Mouse (Mus musculus) C2C12 (cell line): ENCODE measurements around the gene Map3k5. TPM values are rescaled to one million over a fixed set of nuclear protein-coding genes. Genes with fewer than 3 reads are reported as not detected.

ENCODE experiments used
- H3K27me3 ChIP-seq: one replicate; pipeline ENCODE4 v1.6.1; 2011; ENCODE audit not compliant: control insufficient read depth, insufficient read depth, insufficient read length
- H3K36me3 ChIP-seq: one replicate; pipeline ENCODE4 v1.6.1; 2011; ENCODE audit not compliant: control insufficient read depth, insufficient read depth
- H3K4me3 ChIP-seq: one replicate; pipeline ENCODE4 v1.5.1; 2011; ENCODE audit warnings: mild to moderate bottlenecking, control low read depth; ENCODE audit not compliant: poor library complexity, insufficient read depth, severe bottlenecking
- H3K79me2 ChIP-seq: one replicate; pipeline ENCODE4 v1.6.1; 2011; ENCODE audit not compliant: control insufficient read depth, insufficient read depth
- H3K79me3 ChIP-seq: one replicate; pipeline ENCODE4 v1.6.1; 2011; ENCODE audit warnings: low read depth, control low read depth
- H3ac ChIP-seq: one replicate; pipeline ENCODE3; 2011; ENCODE audit warnings: low read depth; ENCODE audit not compliant: control insufficient read depth, insufficient read length
- CEBPB ChIP-seq: IDR thresholded peaks from one replicate; pipeline ENCODE4 v1.6.1; 2011; ENCODE audit warnings: low read depth, mild to moderate bottlenecking, control low read depth, moderate library complexity
- CTCF ChIP-seq: IDR thresholded peaks from one replicate; pipeline ENCODE4 v1.5.1; 2011; ENCODE audit not compliant: control insufficient read depth, insufficient read depth, insufficient read length
- FOSL1 ChIP-seq: IDR thresholded peaks from one replicate; pipeline ENCODE4 v1.8.0; 2011; ENCODE audit warnings: mild to moderate bottlenecking, low read length; ENCODE audit not compliant: poor library complexity, insufficient read depth, severe bottlenecking
- MAX ChIP-seq: IDR thresholded peaks from one replicate; pipeline ENCODE4 v1.6.1; 2011; ENCODE audit warnings: mild to moderate bottlenecking, control low read depth
- MYOD1 ChIP-seq: IDR thresholded peaks from one replicate; pipeline ENCODE4 v1.6.1; 2011; ENCODE audit warnings: low read depth; ENCODE audit not compliant: control insufficient read depth, insufficient read length
- MYOG ChIP-seq: IDR thresholded peaks from one replicate; pipeline ENCODE4 v1.6.1; 2011; ENCODE audit not compliant: control insufficient read depth, insufficient read length; ENCODE audit errors: extremely low read depth
- USF1 ChIP-seq: IDR thresholded peaks from one replicate; pipeline ENCODE4 v1.6.1; 2011; ENCODE audit warnings: low read depth, mild to moderate bottlenecking, control low read depth, moderate library complexity
- polyA plus RNA-seq: library from polyadenylated mRNA; unstranded; fragments of >200 nt; fragmentation: generic; extraction: Trizol; gene quantifications from one replicate; pipeline ENCODE4 v1.2.1, GENCODE M21; 2012; ENCODE audit warnings: missing spikeins

The Map3k5 gene
- polyA plus RNA-seq, 1 experiment = 0.55 TPM

DNA sequence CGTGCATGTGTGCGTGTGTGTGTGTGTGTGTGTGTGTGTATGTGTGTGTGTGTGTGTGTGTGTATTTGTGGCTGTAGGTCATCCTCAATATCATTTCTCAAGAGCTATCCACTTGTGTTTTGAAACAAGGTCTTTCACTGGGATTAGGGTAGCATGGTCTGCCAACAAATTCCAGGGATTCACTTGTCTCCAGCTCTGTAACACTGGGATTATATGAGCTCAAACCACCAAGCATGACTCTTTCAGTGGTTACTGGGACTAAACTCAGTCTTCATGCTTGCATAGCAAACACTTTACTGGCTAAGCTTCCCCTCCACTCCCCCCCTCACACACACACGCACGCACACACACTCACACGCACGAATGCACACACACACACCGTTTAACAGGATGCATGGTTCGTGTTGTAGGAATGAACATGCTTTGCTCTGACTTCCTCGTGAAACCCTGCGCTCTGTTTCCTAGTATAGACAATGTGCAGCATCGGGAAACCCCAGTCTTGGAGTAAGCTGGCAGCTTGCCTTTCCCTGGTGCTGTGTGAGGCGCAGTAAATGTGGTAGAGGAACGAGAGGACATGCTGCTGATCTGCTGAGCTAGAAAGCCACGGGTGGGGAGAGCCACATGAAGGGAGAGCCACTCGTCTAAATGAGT is 126.2 kb downstream of the Map3k5 start:
- Histone ChIP-seq H3K27me3 (no peaks in the 10 kb centered on the region), H3K79me3 (no peaks in the 10 kb centered on the region), H3ac (no peak overlapping the region), H3K4me3 (no peak overlapping the region), H3K79me2 (no peaks in the 10 kb centered on the region), H3K36me3 (no peaks in the 10 kb centered on the region)
- TF ChIP-seq MAX (no peak), MYOG (no peak), CEBPB (no peak), MYOD1 (no peak), FOSL1 (no peak), CTCF (no peak), USF1 (no peak)

- H3K79me3 ChIP-seq = no peaks in the 10 kb centered on the region
Observed at GRCm38 (mm10) chr10:20064556-20065207, 130.4 kb downstream of the Map3k5 start.

DNA sequence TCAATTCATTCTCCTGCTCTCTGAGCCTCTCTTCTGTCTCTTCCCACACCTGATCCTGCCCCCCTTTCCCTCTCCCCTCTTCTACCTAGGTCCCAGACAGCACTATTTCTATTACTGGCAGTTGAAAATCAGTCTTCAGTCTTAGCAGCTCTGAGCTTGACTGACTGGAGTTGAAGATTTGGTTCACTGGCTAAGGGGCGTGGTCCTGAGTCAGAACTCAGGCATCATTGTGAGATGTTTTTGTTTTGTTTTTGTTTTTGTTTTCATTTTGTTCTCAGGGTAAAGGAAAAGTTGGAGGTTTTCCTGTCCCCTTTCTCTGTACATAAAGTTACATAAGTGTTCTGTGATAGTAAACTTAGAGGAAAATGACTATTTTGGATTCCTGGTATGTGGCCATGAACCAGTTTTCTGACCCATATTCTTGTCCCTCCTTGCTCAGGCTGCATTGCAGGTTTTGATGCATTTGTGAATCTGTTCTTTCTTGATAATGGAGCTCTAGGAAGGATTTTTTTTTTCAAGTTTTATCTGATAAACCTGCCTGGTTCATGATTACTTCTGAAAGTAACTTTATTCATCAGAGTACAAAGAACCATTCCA is 131.9 kb downstream of the Map3k5 start:
- H3K79me3 ChIP-seq = no peaks in the 10 kb centered on the region
- no peak overlapping the region for H3ac ChIP-seq
- H3K4me3 ChIP-seq = no peak overlapping the region
- no peaks in the 10 kb centered on the region for H3K36me3 ChIP-seq
- H3K79me2 ChIP-seq = no peaks in the 10 kb centered on the region
- TF ChIP-seq USF1 (no peak), CTCF (no peak), MAX (no peak), MYOG (no peak), FOSL1 (no peak), MYOD1 (no peak), CEBPB (no peak)
- no peaks in the 10 kb centered on the region for H3K27me3 ChIP-seq

More at GRCm38 (mm10) chr10:20064556-20065207, 130.4 kb downstream of the Map3k5 start:
- H3ac ChIP-seq = no peak overlapping the region
- TF ChIP-seq CEBPB = no peak
- no peak for TF ChIP-seq MYOG
- no peak for TF ChIP-seq MAX
- no peak for TF ChIP-seq FOSL1
- no peak for TF ChIP-seq USF1
- no peak for TF ChIP-seq CTCF
- no peak for TF ChIP-seq MYOD1
- H3K4me3 ChIP-seq = no peak overlapping the region
- H3K36me3 ChIP-seq = no peaks in the 10 kb centered on the region
- H3K27me3 ChIP-seq = no peaks in the 10 kb centered on the region
- no peaks in the 10 kb centered on the region for H3K79me2 ChIP-seq

- Histone ChIP-seq H3K79me2 (no peaks in the 10 kb centered on the region), H3K36me3 (no peaks in the 10 kb centered on the region), H3K4me3 (no peak overlapping the region), H3ac (no peak overlapping the region), H3K27me3 (no peaks in the 10 kb centered on the region), H3K79me3 (no peaks in the 10 kb centered on the region)
- no peak for TF ChIP-seq MAX
- no peak for TF ChIP-seq FOSL1
- TF ChIP-seq MYOG = no peak
- TF ChIP-seq MYOD1 = no peak
- no peak for TF ChIP-seq USF1
- no peak for TF ChIP-seq CEBPB
- no peak for TF ChIP-seq CTCF
Observed at GRCm38 (mm10) chr10:20069771-20070460, 135.6 kb downstream of the Map3k5 start.

DNA sequence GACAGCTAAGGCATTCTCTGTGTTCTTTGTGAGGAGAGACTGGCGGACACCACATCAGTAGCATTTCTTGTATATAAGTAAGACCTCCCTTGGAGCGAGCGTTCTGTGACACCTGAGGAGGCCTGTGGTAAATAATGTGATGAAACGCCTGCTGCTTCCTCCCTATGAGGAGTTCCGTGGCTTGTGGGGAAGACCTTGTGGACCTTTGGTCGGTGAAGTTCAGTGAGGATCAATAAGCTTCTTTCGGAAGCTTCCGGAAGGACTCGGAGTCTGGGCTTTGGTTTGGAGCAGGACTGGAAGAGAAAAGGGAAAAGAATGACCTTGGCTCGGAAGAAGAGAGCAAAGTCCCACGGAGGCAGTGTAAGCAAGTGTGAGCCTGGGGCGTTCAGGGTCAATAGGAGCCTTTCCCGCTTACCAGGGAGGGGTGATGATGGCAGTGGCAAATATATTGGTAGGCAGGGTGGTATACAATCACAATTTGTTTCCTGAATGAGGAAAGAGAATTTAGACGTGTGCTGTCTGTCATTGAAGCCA is 136.4 kb downstream of the Map3k5 start:
- H3ac ChIP-seq = no peak overlapping the region
- TF ChIP-seq USF1 = no peak
- no peaks in the 10 kb centered on the region for H3K36me3 ChIP-seq
- no peak overlapping the region for H3K4me3 ChIP-seq
- no peaks in the 10 kb centered on the region for H3K79me2 ChIP-seq
- H3K79me3 ChIP-seq = no peaks in the 10 kb centered on the region
- H3K27me3 ChIP-seq = no peaks in the 10 kb centered on the region

GRCm38 (mm10) chr10:20071716-20072115 is 137.4 kb downstream of the Map3k5 start:
- Histone ChIP-seq H3K36me3 (no peaks in the 10 kb centered on the region), H3K79me3 (no peaks in the 10 kb centered on the region), H3K79me2 (no peaks in the 10 kb centered on the region), H3K4me3 (no peak overlapping the region), H3K27me3 (no peaks in the 10 kb centered on the region), H3ac (no peak overlapping the region)
- TF ChIP-seq CTCF = no peak
- no peak for TF ChIP-seq MYOG
- no peak for TF ChIP-seq USF1
- TF ChIP-seq MYOD1 = no peak
- no peak for TF ChIP-seq FOSL1
- TF ChIP-seq CEBPB = no peak
- no peak for TF ChIP-seq MAX
